Mouse (Mus musculus): ENCODE measurements around the gene Gm20388.

GRCm38 (mm10) chr8:121528790-121529189 is 1618.1 kb downstream of the Gm20388 start:
- TF ChIP-seq POLR2A (IDR thresholded peaks at IDR 0.05; ENCODE audit: borderline replicate concordance, insufficient read depth, low read length) (no peak), CTCF (IDR thresholded peaks at IDR 0.05; ENCODE audit: borderline replicate concordance, insufficient read depth, low read depth, low read length) (no peak)
